Mouse (Mus musculus) hindbrain, postnatal 0 days (tissue): ENCODE results near the gene Jph3. TPM values are rescaled to one million over a fixed set of nuclear protein-coding genes. Genes with fewer than 3 reads are reported as not detected.

Source experiments
- ATAC-seq: fragments of 200-750 bp; cut with Nextera tagmentation; 2 replicates; pipeline ENCODE4 v1.8.0; 2017; ENCODE audit warnings: mild to moderate bottlenecking, moderate TSS enrichment, moderate library complexity
- DNase-seq: peaks from one replicate; pipeline ENCODE4 v3.0.0-alpha.2; 2015; ENCODE audit warnings: low spot score
- H3K27ac ChIP-seq: fragments of 300-500 bp; sonication (generic); 2 replicates; pipeline ENCODE4 v1.5.1; 2014; ENCODE audit warnings: mild to moderate bottlenecking
- H3K27me3 ChIP-seq: fragments of 300-500 bp; sonication (generic); 2 replicates; pipeline ENCODE4 v1.6.1; 2014; ENCODE audit warnings: low read length, mixed read lengths; ENCODE audit not compliant: insufficient read depth
- H3K36me3 ChIP-seq: fragments of 300-500 bp; sonication (generic); 2 replicates; pipeline ENCODE4 v1.6.1; 2014; ENCODE audit warnings: low read length, mixed read lengths; ENCODE audit not compliant: insufficient read depth
- H3K4me1 ChIP-seq: fragments of 300-500 bp; sonication (generic); 2 replicates; pipeline ENCODE4 v1.6.1; 2014; ENCODE audit warnings: antibody characterized with exemption, low read length, mixed read lengths; ENCODE audit not compliant: insufficient read depth
- H3K4me2 ChIP-seq: fragments of 300-500 bp; sonication (generic); 2 replicates; pipeline ENCODE4 v1.6.1; 2014; ENCODE audit warnings: low read depth, mild to moderate bottlenecking, low read length, moderate library complexity, mixed read lengths
- H3K4me3 ChIP-seq: fragments of 300-500 bp; sonication (generic); 2 replicates; pipeline ENCODE4 v1.5.1; 2014; ENCODE audit warnings: low read length
- H3K9ac ChIP-seq: fragments of 300-500 bp; sonication (generic); replicated peaks from 2 replicates; pipeline ENCODE4 v1.6.1; 2014; ENCODE audit warnings: mild to moderate bottlenecking, low read length, moderate library complexity, mixed read lengths
- H3K9me3 ChIP-seq: fragments of 300-500 bp; sonication (generic); 2 replicates; pipeline ENCODE4 v1.6.1; 2016; ENCODE audit warnings: low read length, mixed read lengths
- CTCF ChIP-seq: IDR thresholded peaks from 2 replicates; pipeline ENCODE4 v1.5.1; 2016; ENCODE audit warnings: antibody characterized with exemption, control low read depth, low read depth
- WGBS: fragments of 180-500 bp; shearing (Covaris S2); extraction: QIAGEN DNeasy Blood & Tissue Kit; methylation state at CpG from one replicate; pipeline ENCODE4 v1.1.7; 2014; 5-methylcytosine and 5-hydroxymethylcytosine counted together
- polyA plus RNA-seq: library from polyadenylated mRNA; unstranded; fragments of >200 nt; fragmentation: Nextera tagmentation; extraction: Ambion mirVana; gene quantifications from 2 replicates; pipeline ENCODE4 v1.2.1, GENCODE M21; 2015
- total RNA-seq: library from RNA; depleted of rRNA; stranded (reverse); fragments of >200 nt; gene quantifications from 2 replicates; pipeline ENCODE4 v1.2.3, GENCODE M21; 2014

Gene Jph3
- total and polyA plus RNA-seq, 2 experiments from 2014 or later, result 75.2 to 102 TPM

- DNase-seq (peak; percentile 76), ATAC-seq (peak; percentile 80)
- Histone ChIP-seq H3K36me3 (no peaks in the 10 kb centered on the region), H3K4me2 (peak overlapping the region; percentile 27; the same call in 1 of the 2 replicates), H3K27ac (no peak overlapping the region), H3K27me3 (no peaks in the 10 kb centered on the region), H3K9me3 (no peaks in the 10 kb centered on the region), H3K9ac (no peak overlapping the region), H3K4me3 (no peak overlapping the region), H3K4me1 (no peaks in the 10 kb centered on the region)
- 25% methylated on average over 19 of the region's 19 CpGs for WGBS
- no peak for TF ChIP-seq CTCF
Measured at GRCm38 (mm10) chr8:121770845-121771752, 41.7 kb downstream of the Jph3 start.

- DNase-seq (no peak), ATAC-seq (no peak)
- H3K27me3 ChIP-seq, result no peaks in the 10 kb centered on the region
- 90% methylated on average over 12 of the region's 12 CpGs for WGBS
- no peaks in the 10 kb centered on the region for H3K36me3 ChIP-seq
- no peak overlapping the region for H3K4me3 ChIP-seq
- no peak overlapping the region for H3K27ac ChIP-seq
- no peak overlapping the region for H3K4me2 ChIP-seq
- TF ChIP-seq CTCF, result no peak
- H3K9me3 ChIP-seq, result no peaks in the 10 kb centered on the region
- peaks cover 4% of the 10 kb centered on the region; the same call in 1 of the 2 replicates for H3K4me1 ChIP-seq
- no peak overlapping the region for H3K9ac ChIP-seq
Measured at GRCm38 (mm10) chr8:121773876-121774275, 44.5 kb downstream of the Jph3 start.

GRCm38 (mm10) chr8:121782493-121782892 is 53.1 kb downstream of the Jph3 start:
- H3K9me3 ChIP-seq, result no peaks in the 10 kb centered on the region
- H3K27ac ChIP-seq, result no peak overlapping the region
- ATAC-seq (no peak), DNase-seq (no peak)
- H3K4me2 ChIP-seq, result no peak overlapping the region
- H3K36me3 ChIP-seq, result peaks cover 7% of the 10 kb centered on the region; the same call in 1 of the 2 replicates
- H3K27me3 ChIP-seq, result no peaks in the 10 kb centered on the region
- H3K4me3 ChIP-seq, result no peak overlapping the region
- TF ChIP-seq CTCF, result no peak
- no peak overlapping the region for H3K9ac ChIP-seq
- peaks cover 3% of the 10 kb centered on the region; the same call in 1 of the 2 replicates for H3K4me1 ChIP-seq
- 64% methylated on average over 5 of the region's 5 CpGs for WGBS

- H3K9ac ChIP-seq, result no peak overlapping the region
- WGBS, result 55% methylated on average over 10 of the region's 10 CpGs
- no peak overlapping the region for H3K27ac ChIP-seq
- H3K4me2 ChIP-seq, result no peak overlapping the region
- H3K36me3 ChIP-seq, result peaks cover 7% of the 10 kb centered on the region; the same call in 1 of the 2 replicates
- H3K27me3 ChIP-seq, result no peaks in the 10 kb centered on the region
- H3K4me1 ChIP-seq, result no peaks in the 10 kb centered on the region
- no peak overlapping the region for H3K4me3 ChIP-seq
- no peak for ATAC-seq
- H3K9me3 ChIP-seq, result no peaks in the 10 kb centered on the region
- DNase-seq, result no peak
- TF ChIP-seq CTCF, result no peak
Measured at GRCm38 (mm10) chr8:121786542-121786941, 57.1 kb downstream of the Jph3 start.

GRCm38 (mm10) chr8:121788786-121789185 is 59.4 kb downstream of the Jph3 start:
- H3K27ac ChIP-seq, result no peak overlapping the region
- no peak for DNase-seq
- no peaks in the 10 kb centered on the region for H3K4me1 ChIP-seq
- H3K9me3 ChIP-seq, result no peaks in the 10 kb centered on the region
- H3K9ac ChIP-seq, result no peak overlapping the region
- H3K4me2 ChIP-seq, result no peak overlapping the region
- WGBS, result 73% methylated on average over 8 of the region's 8 CpGs
- no peak for ATAC-seq
- TF ChIP-seq CTCF, result no peak
- H3K4me3 ChIP-seq, result no peak overlapping the region
- no peaks in the 10 kb centered on the region for H3K27me3 ChIP-seq
- peaks cover 7% of the 10 kb centered on the region; the same call in 1 of the 2 replicates for H3K36me3 ChIP-seq

- Histone ChIP-seq H3K27ac (no peak overlapping the region), H3K4me3 (no peak overlapping the region), H3K4me2 (no peak overlapping the region), H3K27me3 (no peaks in the 10 kb centered on the region), H3K4me1 (no peaks in the 10 kb centered on the region), H3K36me3 (peaks cover 6% of the 10 kb centered on the region; the same call in 1 of the 2 replicates), H3K9ac (no peak overlapping the region), H3K9me3 (no peaks in the 10 kb centered on the region)
- WGBS, result 82% methylated on average over 7 of the region's 7 CpGs
- DNase-seq (no peak), ATAC-seq (no peak)
- TF ChIP-seq CTCF, result no peak
Measured at GRCm38 (mm10) chr8:121792159-121792558, 62.7 kb downstream of the Jph3 start.

GRCm38 (mm10) chr8:121792627-121793026 is 63.2 kb downstream of the Jph3 start:
- WGBS, result 69% methylated on average over 4 of the region's 4 CpGs
- Histone ChIP-seq H3K4me2 (no peak overlapping the region), H3K4me3 (no peak overlapping the region), H3K4me1 (no peaks in the 10 kb centered on the region), H3K9me3 (no peaks in the 10 kb centered on the region), H3K27me3 (no peaks in the 10 kb centered on the region), H3K27ac (0 out of 2 replicates have a peak overlapping the region, but pooled peaks have one; percentile 3), H3K36me3 (peaks cover 11% of the 10 kb centered on the region; the same call in 1 of the 2 replicates), H3K9ac (no peak overlapping the region)
- ATAC-seq (no peak), DNase-seq (no peak)
- no peak for TF ChIP-seq CTCF
